Mouse (Mus musculus): ENCODE measurements around the gene Arfgap1. TPM values are rescaled to one million over a fixed set of nuclear protein-coding genes. Genes with fewer than 3 reads are reported as not detected.

The Arfgap1 gene
- total and polyA plus RNA-seq, 2 experiments = 15.7 to 29.0 TPM

DNA sequence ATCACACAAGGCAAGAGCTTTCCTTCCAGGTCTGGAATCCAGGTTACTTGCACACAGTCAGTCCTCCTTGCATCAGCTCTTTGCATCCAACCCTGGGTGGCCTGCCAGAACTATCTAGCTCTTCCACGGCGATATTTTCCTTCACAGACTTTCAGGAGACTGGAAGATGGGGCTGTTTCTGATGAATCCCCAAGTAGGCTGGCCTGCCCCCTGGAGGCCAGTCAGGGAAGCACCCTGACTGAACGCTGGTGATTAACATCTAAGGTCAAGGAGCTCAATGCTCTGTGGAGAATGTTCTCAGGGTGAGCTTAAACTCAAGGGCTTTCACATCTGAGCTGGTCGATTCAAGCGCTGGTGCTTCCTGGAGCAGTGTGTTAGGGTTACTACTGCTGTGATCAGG lies 3.1 kb upstream of the Arfgap1 start:
- DNase-seq (ENCODE audit: extremely low read depth, low read depth, low spot score) = peak; percentile 33
- Histone ChIP-seq H3K27ac (replicated peaks; ENCODE audit: insufficient read depth, low read depth, low read length) (no peak overlapping the region), H3K4me3 (ENCODE audit: insufficient read depth, low read depth, low read length) (no peak overlapping the region), H3K79me2 (ENCODE audit: control insufficient read depth, insufficient read depth, low read length) (peaks cover 5% of the 10 kb centered on the region), H3K36me3 (ENCODE audit: control insufficient read depth, insufficient read depth, low read length) (no peaks in the 10 kb centered on the region), H3K9ac (ENCODE audit: low read depth, low read length) (no peak overlapping the region), H3K4me1 (ENCODE audit: control insufficient read depth, insufficient read depth, low read length) (peaks cover 10% of the 10 kb centered on the region), H3K27me3 (ENCODE audit: control insufficient read depth, insufficient read depth, low read length) (no peaks in the 10 kb centered on the region)
- WGBS = 7% methylated on average over 5 of the region's 5 CpGs
- TF ChIP-seq POLR2A (IDR thresholded peaks at IDR 0.05; ENCODE audit: extremely low read depth, insufficient read depth, low read length) (no peak), CTCF (IDR thresholded peaks at IDR 0.05; ENCODE audit: low read depth, low read length) (peak; percentile 96)

DNA sequence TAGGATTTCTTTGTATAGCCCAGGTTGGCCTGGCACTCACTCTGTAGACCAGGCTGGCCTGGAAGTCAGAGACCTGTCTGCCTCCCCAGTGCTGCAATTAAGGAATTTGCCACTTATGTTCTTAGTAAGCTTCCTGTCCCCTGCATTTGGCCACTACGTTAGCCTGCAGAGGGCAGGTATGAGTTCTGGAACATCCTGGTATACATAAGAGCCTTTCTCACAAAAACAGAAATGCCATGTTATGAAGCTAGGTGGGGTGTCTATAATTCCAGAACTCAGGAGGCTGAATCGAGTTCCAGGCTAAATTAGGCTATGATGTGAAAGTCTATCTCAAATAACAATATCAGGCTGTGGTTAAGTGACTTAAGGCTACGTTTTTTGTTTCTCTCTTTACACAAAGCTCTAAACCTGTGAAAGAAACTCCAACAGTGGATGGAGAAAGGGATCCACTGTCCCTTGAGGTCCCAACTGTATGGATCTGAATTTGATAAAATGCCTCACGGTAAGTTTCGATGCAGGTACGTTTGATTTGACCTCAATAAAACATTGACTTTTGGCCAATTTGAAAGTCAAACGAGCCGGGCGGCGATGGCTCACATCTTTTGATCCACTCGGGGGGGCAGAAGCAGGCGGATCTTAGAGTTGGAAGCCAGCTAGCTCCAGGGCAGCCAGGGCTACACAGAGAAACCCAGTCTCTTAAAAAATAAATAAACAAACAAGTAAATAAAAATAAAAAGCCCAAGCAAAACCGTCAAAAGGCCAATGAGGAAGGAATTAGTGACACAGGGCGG lies 738 bp upstream of the Arfgap1 start:
- Histone ChIP-seq H3K36me3 (ENCODE audit: control insufficient read depth, insufficient read depth, low read length) (peaks cover 4% of the 10 kb centered on the region; the same call in 1 of the 2 replicates), H3K27me3 (ENCODE audit: control insufficient read depth, insufficient read depth, low read length) (no peaks in the 10 kb centered on the region), H3K4me3 (ENCODE audit: insufficient read depth, low read depth, low read length) (peak overlapping the region; percentile 91), H3K4me1 (ENCODE audit: control insufficient read depth, insufficient read depth, low read length) (peaks cover 12% of the 10 kb centered on the region), H3K27ac (replicated peaks; ENCODE audit: insufficient read depth, low read depth, low read length) (peak overlapping the region; percentile 72), H3K79me2 (ENCODE audit: control insufficient read depth, insufficient read depth, low read length) (peaks cover 5% of the 10 kb centered on the region), H3K9ac (ENCODE audit: low read depth, low read length) (peak overlapping the region; percentile 91)
- DNase-seq (ENCODE audit: extremely low read depth, low read depth, low spot score) = peak; percentile 55
- TF ChIP-seq POLR2A (IDR thresholded peaks at IDR 0.05; ENCODE audit: extremely low read depth, insufficient read depth, low read length) = no peak
- TF ChIP-seq CTCF (IDR thresholded peaks at IDR 0.05; ENCODE audit: low read depth, low read length) = 0 out of 2 replicates have a peak, but pooled peaks have one; percentile 10
- WGBS = 3% methylated on average over 14 of the region's 14 CpGs

DNA sequence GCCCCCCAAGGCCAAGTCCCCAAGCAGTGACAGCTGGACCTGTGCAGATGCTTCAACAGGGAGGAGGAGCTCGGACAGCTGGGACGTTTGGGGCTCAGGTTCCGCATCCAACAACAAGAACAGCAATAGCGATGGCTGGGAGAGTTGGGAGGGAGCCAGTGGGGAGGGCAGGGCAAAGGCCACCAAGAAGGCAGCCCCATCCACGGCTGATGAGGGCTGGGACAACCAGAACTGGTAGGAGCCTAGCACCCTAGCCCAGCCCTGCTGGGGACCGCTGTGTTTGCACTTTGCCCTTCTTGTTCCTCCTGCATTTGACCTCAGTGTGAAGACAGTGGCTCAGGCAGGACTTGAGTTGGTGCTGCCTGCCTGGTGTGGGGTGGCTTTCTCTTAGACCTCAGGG lies 14.1 kb downstream of the Arfgap1 start:
- no peak overlapping the region for H3K9ac ChIP-seq (ENCODE audit: low read depth, low read length)
- no peaks in the 10 kb centered on the region for H3K79me2 ChIP-seq (ENCODE audit: control insufficient read depth, insufficient read depth, low read length)
- H3K27me3 ChIP-seq (ENCODE audit: control insufficient read depth, insufficient read depth, low read length) = no peaks in the 10 kb centered on the region
- WGBS = 48% methylated on average over 6 of the region's 6 CpGs
- H3K4me3 ChIP-seq (ENCODE audit: insufficient read depth, low read depth, low read length) = no peak overlapping the region
- peaks cover 26% of the 10 kb centered on the region for H3K36me3 ChIP-seq (ENCODE audit: control insufficient read depth, insufficient read depth, low read length)
- DNase-seq (ENCODE audit: extremely low read depth, low read depth, low spot score) = no peak
- H3K27ac ChIP-seq (replicated peaks; ENCODE audit: insufficient read depth, low read depth, low read length) = no peak overlapping the region
- no peaks in the 10 kb centered on the region for H3K4me1 ChIP-seq (ENCODE audit: control insufficient read depth, insufficient read depth, low read length)
- TF ChIP-seq POLR2A (IDR thresholded peaks at IDR 0.05; ENCODE audit: extremely low read depth, insufficient read depth, low read length) (no peak), CTCF (IDR thresholded peaks at IDR 0.05; ENCODE audit: low read depth, low read length) (no peak)

DNA sequence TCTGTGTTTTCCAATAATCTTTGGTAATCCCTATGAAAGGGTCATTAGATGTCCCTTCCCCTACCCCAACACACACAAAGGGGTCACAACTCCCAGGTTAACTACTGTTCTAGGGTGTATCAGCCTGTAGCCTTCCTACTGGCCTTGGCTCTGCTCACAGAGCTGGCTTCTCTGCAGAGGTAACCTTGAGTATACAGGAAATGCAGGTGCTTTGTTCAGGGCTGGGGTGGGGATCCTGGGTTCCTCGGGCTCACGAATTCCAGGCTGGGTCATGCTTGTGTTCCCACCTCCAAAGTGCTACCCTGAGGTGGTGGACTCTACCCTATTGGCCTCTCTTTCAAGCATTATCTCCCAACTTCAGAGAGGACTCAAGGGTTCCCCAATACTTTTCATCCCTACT lies 18.6 kb downstream of the Arfgap1 start:
- no peak for DNase-seq (ENCODE audit: extremely low read depth, low read depth, low spot score)
- H3K79me2 ChIP-seq (ENCODE audit: control insufficient read depth, insufficient read depth, low read length) = no peaks in the 10 kb centered on the region
- H3K4me3 ChIP-seq (ENCODE audit: insufficient read depth, low read depth, low read length) = no peak overlapping the region
- WGBS = 66% methylated on average over 2 of the region's 2 CpGs
- H3K27ac ChIP-seq (replicated peaks; ENCODE audit: insufficient read depth, low read depth, low read length) = no peak overlapping the region
- 0 out of 2 replicates have a peak, but pooled peaks cover 2% of the 10 kb centered on the region for H3K36me3 ChIP-seq (ENCODE audit: control insufficient read depth, insufficient read depth, low read length)
- TF ChIP-seq CTCF (IDR thresholded peaks at IDR 0.05; ENCODE audit: low read depth, low read length) (no peak), POLR2A (IDR thresholded peaks at IDR 0.05; ENCODE audit: extremely low read depth, insufficient read depth, low read length) (no peak)
- no peaks in the 10 kb centered on the region for H3K4me1 ChIP-seq (ENCODE audit: control insufficient read depth, insufficient read depth, low read length)
- no peak overlapping the region for H3K9ac ChIP-seq (ENCODE audit: low read depth, low read length)
- H3K27me3 ChIP-seq (ENCODE audit: control insufficient read depth, insufficient read depth, low read length) = no peaks in the 10 kb centered on the region

DNA sequence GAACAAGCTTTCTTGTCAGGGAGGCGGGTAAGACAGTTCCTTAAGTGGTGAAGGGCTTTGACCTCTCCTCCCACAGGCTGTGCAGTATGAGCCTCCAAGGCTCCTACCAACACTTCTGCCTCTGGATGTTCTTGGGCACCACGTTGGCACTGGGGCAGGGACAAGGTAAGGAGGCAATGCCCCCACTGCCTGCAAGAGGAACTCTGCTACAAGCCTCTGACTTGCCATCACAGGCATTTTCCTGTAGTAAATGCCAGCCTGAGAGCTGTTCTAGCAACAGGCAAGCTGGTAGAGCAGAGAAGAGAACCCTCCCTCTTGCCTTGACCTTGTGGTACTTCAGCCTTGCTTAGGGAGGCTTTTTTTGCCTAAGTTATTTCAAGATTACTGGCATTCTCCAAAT lies 19.4 kb downstream of the Arfgap1 start, which contains the start of gene Col20a1:
Gene Col20a1, plus strand, starts transcription at position 87 of the 400 bp plus-strand sequence.
- TF ChIP-seq CTCF (IDR thresholded peaks at IDR 0.05; ENCODE audit: low read depth, low read length) (no peak), POLR2A (IDR thresholded peaks at IDR 0.05; ENCODE audit: extremely low read depth, insufficient read depth, low read length) (no peak)
- Histone ChIP-seq H3K36me3 (ENCODE audit: control insufficient read depth, insufficient read depth, low read length) (0 out of 2 replicates have a peak, but pooled peaks cover 1% of the 10 kb centered on the region), H3K27me3 (ENCODE audit: control insufficient read depth, insufficient read depth, low read length) (no peaks in the 10 kb centered on the region), H3K4me1 (ENCODE audit: control insufficient read depth, insufficient read depth, low read length) (no peaks in the 10 kb centered on the region), H3K4me3 (ENCODE audit: insufficient read depth, low read depth, low read length) (no peak within 1 kb of the TSS), H3K9ac (ENCODE audit: low read depth, low read length) (no peak within 1 kb of the TSS), H3K79me2 (ENCODE audit: control insufficient read depth, insufficient read depth, low read length) (no peaks in the 10 kb centered on the region), H3K27ac (replicated peaks; ENCODE audit: insufficient read depth, low read depth, low read length) (no peak within 1 kb of the TSS)
- 57% methylated on average over 2 of the region's 2 CpGs for WGBS
- DNase-seq (ENCODE audit: extremely low read depth, low read depth, low spot score) = no peak

DNA sequence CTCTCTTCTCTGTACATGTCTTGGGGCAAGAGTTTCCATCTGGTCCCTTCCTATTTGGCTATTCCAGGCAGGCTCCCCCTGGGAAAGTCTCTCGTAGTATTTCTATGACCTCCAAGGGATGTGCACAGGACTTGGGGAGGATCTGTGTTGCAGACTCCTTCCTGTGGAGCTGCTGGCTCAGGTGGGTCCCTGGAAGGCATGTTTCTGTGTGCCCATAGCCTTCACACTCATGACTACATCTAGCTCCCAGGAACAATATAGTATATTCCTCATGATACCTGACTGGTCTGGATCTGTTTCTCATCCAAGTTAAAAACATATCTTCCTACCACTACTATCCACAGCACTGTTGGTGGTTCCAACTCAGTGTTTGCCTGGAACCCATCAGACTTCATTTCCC lies 20.0 kb downstream of the Arfgap1 start:
- no peak overlapping the region for H3K9ac ChIP-seq (ENCODE audit: low read depth, low read length)
- H3K79me2 ChIP-seq (ENCODE audit: control insufficient read depth, insufficient read depth, low read length) = no peaks in the 10 kb centered on the region
- no peaks in the 10 kb centered on the region for H3K27me3 ChIP-seq (ENCODE audit: control insufficient read depth, insufficient read depth, low read length)
- no peak for DNase-seq (ENCODE audit: extremely low read depth, low read depth, low spot score)
- no peak overlapping the region for H3K4me3 ChIP-seq (ENCODE audit: insufficient read depth, low read depth, low read length)
- no peak for TF ChIP-seq POLR2A (IDR thresholded peaks at IDR 0.05; ENCODE audit: extremely low read depth, insufficient read depth, low read length)
- no peak for TF ChIP-seq CTCF (IDR thresholded peaks at IDR 0.05; ENCODE audit: low read depth, low read length)
- 69% methylated on average over 1 of the region's 1 CpGs for WGBS
- H3K4me1 ChIP-seq (ENCODE audit: control insufficient read depth, insufficient read depth, low read length) = no peaks in the 10 kb centered on the region
- H3K36me3 ChIP-seq (ENCODE audit: control insufficient read depth, insufficient read depth, low read length) = no peaks in the 10 kb centered on the region
- no peak overlapping the region for H3K27ac ChIP-seq (replicated peaks; ENCODE audit: insufficient read depth, low read depth, low read length)

Data from liver, adult 2 months (tissue).